Mouse (Mus musculus) CD4-positive naive resting alpha-beta T cell, adult 76 days (primary cell): ENCODE data around the gene Hist2h3c2. TPM values are rescaled to one million over a fixed set of nuclear protein-coding genes. Genes with fewer than 3 reads are reported as not detected.

Source experiments
- total RNA-seq: library from RNA; stranded (reverse); gene quantifications from one replicate; pipeline ENCODE4 v1.2.4, GENCODE M21; 2023

Hist2h3c2 gene
- total RNA-seq = 5.0 TPM

GRCm38 (mm10) chr3:96238954-96239793 is at the start of gene Hist2h3c2:
TSS of gene Hist2h3c2 (minus strand) at chr3:96239127.

GRCm38 (mm10) chr3:96269511-96270474 is 30.9 kb upstream of the Hist2h3c2 start, which contains the start of gene Hist2h2bb:
TSS of gene Hist2h2bb (plus strand) at chr3:96269752.

GRCm38 (mm10) chr3:96268051-96268775 is 29.3 kb upstream of the Hist2h3c2 start, which contains the start of gene Hist2h3b:
TSS of gene Hist2h3b (plus strand) at chr3:96268654.

DNA sequence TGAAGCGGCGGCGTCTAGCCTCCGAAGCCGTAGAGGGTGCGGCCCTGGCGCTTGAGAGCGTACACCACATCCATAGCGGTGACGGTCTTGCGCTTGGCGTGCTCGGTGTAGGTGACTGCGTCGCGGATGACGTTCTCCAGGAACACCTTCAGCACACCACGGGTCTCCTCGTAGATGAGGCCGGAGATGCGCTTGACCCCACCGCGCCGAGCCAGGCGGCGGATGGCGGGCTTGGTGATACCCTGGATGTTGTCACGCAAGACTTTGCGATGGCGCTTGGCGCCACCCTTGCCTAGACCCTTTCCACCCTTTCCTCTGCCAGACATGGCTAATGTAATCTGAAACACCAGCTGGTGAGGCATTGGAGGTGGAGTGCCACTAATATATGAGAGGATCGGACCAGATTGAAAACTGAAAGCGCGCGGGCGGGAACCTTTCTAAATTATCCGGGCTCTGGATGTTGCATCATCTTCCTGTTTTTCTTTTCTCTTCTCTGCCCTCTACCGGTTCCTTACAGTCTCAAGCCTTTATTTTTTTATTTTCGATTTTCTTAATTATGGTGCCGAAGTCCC is 24.1 kb upstream of the Hist2h3c2 start, which contains the start of gene Hist2h4:
TSS of gene Hist2h4 (minus strand) at position 333 of the 572 bp plus-strand sequence.

DNA sequence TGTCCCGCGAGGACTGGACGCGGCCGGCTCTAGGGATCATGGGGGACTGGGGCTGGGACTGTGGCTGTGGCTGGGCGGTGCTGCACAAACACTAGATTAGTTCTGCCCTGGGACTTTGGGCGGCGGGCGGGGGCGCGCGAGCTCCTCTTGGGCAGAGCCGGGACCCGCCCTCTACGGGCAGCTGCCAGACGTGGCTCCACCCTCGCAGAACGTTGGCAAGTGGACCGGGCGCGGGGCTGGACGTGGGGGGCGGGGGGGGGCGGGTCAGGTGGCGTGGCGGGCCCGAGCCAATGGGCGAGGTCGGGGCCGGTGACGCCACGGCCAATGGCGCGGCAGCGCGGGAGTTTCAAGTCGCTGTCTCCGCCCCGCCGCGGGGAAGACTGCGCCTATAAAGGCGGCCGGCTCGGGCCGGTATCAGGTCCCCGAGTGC is 7.5 kb upstream of the Hist2h3c2 start, which contains the start of gene Hist2h3c1:
TSS of gene Hist2h3c1 (plus strand) at position 259 of the 430 bp plus-strand sequence.

GRCm38 (mm10) chr3:96245003-96245886 is 6.3 kb upstream of the Hist2h3c2 start, which contains the start of gene Hist2h2aa1:
TSS of gene Hist2h2aa1 (plus strand) at chr3:96245497.

DNA sequence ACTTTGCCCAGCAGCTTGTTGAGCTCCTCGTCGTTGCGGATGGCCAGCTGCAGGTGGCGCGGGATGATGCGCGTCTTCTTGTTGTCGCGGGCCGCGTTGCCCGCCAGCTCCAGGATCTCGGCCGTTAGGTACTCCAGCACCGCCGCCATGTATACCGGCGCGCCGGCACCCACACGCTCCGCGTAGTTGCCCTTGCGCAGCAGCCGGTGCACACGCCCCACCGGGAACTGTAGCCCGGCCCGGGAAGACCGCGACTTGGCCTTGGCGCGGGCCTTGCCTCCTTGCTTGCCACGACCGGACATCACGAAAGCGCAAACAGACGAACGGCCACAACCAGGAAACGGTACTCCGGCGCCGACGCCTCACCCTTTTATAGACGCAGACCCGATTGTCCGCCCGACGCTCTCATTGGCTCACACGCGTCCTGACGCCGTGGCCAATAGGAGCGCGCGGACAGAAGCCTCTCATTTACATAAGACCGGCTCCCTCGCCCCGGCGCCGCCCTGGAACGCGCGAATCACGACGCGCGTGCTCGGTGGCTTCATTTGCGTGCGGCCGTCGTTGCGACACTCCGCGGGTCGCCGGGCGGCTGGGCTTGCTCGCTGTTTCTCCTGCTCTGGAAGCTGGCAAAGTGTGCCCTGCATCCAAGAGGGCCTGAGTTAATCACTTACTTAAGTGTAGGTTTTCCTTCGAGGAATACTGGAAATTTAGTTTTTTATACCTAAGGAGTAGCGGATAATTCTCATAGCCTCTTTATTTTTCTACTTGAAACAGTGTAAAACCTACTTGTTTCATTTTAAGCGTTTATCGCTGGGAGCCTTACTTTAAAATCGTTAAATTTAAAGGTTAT is 1.2 kb upstream of the Hist2h3c2 start, which contains the start of gene Hist2h2aa2:
TSS of gene Hist2h2aa2 (minus strand) at position 328 of the 850 bp plus-strand sequence.

DNA sequence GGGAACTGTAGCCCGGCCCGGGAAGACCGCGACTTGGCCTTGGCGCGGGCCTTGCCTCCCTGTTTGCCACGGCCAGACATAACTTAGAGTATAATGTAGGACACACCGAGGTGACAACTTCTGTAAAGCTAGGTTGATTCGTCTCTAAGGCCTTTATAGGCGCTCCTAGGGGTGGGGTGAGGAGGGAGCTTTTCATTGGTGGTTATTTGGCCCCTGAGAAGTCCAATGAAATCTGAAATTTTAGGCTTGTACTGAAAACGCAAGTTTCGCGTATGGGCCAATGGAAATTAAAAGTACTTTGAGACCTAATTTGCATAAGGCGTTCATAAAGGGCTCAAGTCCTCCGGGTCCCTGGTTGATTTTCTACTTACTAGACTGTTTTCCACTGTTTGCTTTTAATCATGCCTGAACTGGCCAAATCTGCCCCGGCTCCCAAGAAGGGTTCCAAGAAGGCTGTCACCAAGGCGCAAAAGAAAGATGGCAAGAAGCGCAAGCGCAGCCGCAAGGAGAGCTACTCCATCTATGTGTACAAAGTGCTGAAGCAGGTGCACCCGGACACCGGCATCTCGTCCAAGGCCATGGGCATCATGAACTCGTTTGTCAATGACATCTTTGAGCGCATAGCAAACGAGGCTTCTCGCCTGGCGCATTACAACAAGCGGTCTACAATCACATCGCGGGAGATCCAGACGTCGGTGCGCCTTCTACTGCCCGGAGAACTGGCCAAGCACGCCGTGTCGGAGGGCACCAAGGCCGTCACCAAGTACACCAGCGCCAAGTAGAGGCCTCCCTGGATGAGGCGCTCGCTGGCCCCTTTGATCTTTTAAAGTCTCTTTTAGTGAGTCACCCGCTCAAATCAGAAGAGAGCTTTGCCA is 17.9 kb downstream of the Hist2h3c2 start, which contains the start of the genes Hist2h2ac and Hist2h2be:
TSS of gene Hist2h2ac (minus strand) at position 116 of the 875 bp plus-strand sequence.
TSS of gene Hist2h2be (plus strand) at position 355 of the 875 bp plus-strand sequence.

DNA sequence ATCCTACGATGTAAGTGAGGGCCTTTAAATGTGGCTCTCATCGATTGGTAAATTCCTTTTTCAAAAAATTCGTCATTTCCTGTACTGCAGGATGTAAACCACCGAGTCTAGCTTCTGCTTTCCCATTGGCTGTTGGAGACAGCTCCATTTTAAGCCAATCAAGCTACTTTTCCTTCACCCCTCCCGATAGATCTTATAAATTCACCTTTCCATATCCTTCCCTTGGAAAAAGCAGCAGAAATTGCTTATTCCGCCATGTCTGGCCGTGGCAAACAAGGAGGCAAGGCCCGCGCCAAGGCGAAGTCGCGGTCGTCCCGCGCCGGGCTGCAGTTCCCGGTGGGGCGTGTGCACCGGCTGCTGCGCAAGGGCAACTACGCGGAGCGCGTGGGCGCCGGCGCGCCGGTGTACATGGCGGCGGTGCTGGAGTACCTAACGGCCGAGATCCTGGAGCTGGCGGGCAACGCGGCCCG is 19.2 kb downstream of the Hist2h3c2 start, which contains the start of the genes Bola1 and Hist2h2ab:
TSS of gene Bola1 (minus strand) at position 49 of the 470 bp plus-strand sequence.
TSS of gene Hist2h2ab (plus strand) at position 205 of the 470 bp plus-strand sequence.

Other genes with a start within 250 kb of the Hist2h3c2 start
- gene Plekho1, start 243.1 kb downstream of the Hist2h3c2 start, total RNA-seq = 20.0 TPM
- 8.5 TPM for gene Vps45, start 180.7 kb downstream of the Hist2h3c2 start, total RNA-seq
- 19.3 TPM for gene Otud7b, start 134.6 kb downstream of the Hist2h3c2 start, total RNA-seq
- gene Mtmr11, start 77.1 kb downstream of the Hist2h3c2 start, total RNA-seq = 1.2 TPM
- 76.3 TPM for gene Sf3b4, start 66.8 kb downstream of the Hist2h3c2 start, total RNA-seq
- 2.8 TPM for gene Sv2a, start 58.0 kb downstream of the Hist2h3c2 start, total RNA-seq
- 10.7 TPM for gene Bola1, start 19.4 kb downstream of the Hist2h3c2 start, total RNA-seq
- gene Hist2h2ab, start 19.3 kb downstream of the Hist2h3c2 start, total RNA-seq = 2.6 TPM
- 40.6 TPM for gene Hist2h2ac, start 18.2 kb downstream of the Hist2h3c2 start, total RNA-seq
- 4.1 TPM for gene Hist2h2be, start 18.0 kb downstream of the Hist2h3c2 start, total RNA-seq
- 344 TPM for gene Hist2h2aa2, start 1.1 kb upstream of the Hist2h3c2 start, total RNA-seq
- gene Hist2h2aa1, start 6.4 kb upstream of the Hist2h3c2 start, total RNA-seq = 4.9 TPM
- not detected for gene Hist2h3c1, start 7.6 kb upstream of the Hist2h3c2 start, total RNA-seq
- 40.4 TPM for gene Hist2h4, start 24.2 kb upstream of the Hist2h3c2 start, total RNA-seq
- gene Hist2h3b, start 29.5 kb upstream of the Hist2h3c2 start, total RNA-seq = 102 TPM
- 149 TPM for gene Hist2h2bb, start 30.6 kb upstream of the Hist2h3c2 start, total RNA-seq
- 0.38 TPM for gene Fcgr1, start 54.8 kb upstream of the Hist2h3c2 start, total RNA-seq
- not detected for gene BC107364, start 213.2 kb upstream of the Hist2h3c2 start, total RNA-seq